Comparison of ENCODE assay signal across 27 mouse cellular contexts in the genomic region with DNA sequence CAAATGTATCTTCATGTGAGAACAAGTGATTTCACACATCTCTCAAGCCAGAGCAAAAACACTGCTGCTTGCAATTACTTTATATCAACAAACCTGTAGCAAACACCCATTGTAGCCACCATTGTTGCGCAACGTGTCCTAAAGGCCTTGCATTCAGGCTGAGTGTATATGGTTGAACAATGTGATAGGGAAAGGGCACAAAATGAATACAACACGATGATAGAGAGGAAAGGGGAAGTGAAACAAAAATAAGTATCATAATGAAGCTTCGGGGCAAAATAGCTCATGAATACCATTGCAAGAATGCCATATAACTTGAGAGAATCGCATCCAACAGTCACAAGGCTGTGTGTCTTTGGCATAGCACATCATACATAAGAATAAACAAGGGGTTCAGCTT.
DNase-seq lines count a peak whose midpoint lies in the region; ATAC-seq lines count a peak whose summit lies in the region.
"Had no signal": no experiment of that assay in that cellular context is flagged by ENCODE, and none has a peak within 500 bp of the region (broad histone marks: within the 10 kb centered on the region; RNA-seq: fewer than 3 reads in every experiment).

No protein-coding gene starts in this region.

- no peaks in the 10 kb centered on the region for H3K36me3 ChIP-seq in midbrain, embryonic 11.5 days (ENCODE audit: control insufficient read depth, insufficient read depth, low read length)
- no peaks in the 10 kb centered on the region for H3K36me3 ChIP-seq in midbrain, embryonic 10.5 days
- no peaks in the 10 kb centered on the region for H3K36me3 ChIP-seq in limb, embryonic 10.5 days
- H3K36me3 ChIP-seq: embryonic facial prominence, embryonic 12.5 days; embryonic facial prominence, embryonic 15.5 days; G1E; heart, embryonic 10.5 days; heart, embryonic 13.5 days had no signal

- DNase-seq in midbrain, embryonic 11.5 days (ENCODE audit: low spot score, missing footprints): peak; percentile 39
- no peak for DNase-seq in midbrain, embryonic 10.5 days (ENCODE audit: low spot score)
- peak; percentile 3 for DNase-seq in c-Kit-positive CD71-negative TER-119-negative erythroid progenitor cells, embryonic 14.5 days (ENCODE audit: low read depth)
- no peak for DNase-seq in embryo, embryonic 10 days (ENCODE audit: low spot score)
- no peak for DNase-seq in frontal cortex, adult 2 months (ENCODE audit: extremely low spot score in 1 of 2, low spot score in 1 of 2)
- no peak for DNase-seq in limb, embryonic 10.5 days (ENCODE audit: low spot score)
- DNase-seq: adrenal gland, postnatal 14 days; cerebellum, adult 11-12 months; cerebellum, adult 9-10 months; cerebellum, postnatal 14 days; forebrain, postnatal 0 days; gastrocnemius, postnatal 25 days; heart, adult 2 months; heart, postnatal 14 days; heart, postnatal 4 days had no signal

- 88% methylated on average over 5 of the region's 5 CpGs for WGBS in midbrain, embryonic 11.5 days
- WGBS in midbrain, embryonic 10.5 days: 89% methylated on average over 5 of the region's 5 CpGs
- 92% methylated on average over 5 of the region's 5 CpGs for WGBS in limb, embryonic 10.5 days

- H3K9me3 ChIP-seq in midbrain, embryonic 11.5 days (ENCODE audit: control insufficient read depth, low read length): no peaks in the 10 kb centered on the region
- no peaks in the 10 kb centered on the region for H3K9me3 ChIP-seq in midbrain, embryonic 10.5 days (replicated peaks)
- no peaks in the 10 kb centered on the region for H3K9me3 ChIP-seq in limb, embryonic 10.5 days (replicated peaks)
- H3K9me3 ChIP-seq: embryonic facial prominence, embryonic 12.5 days; embryonic facial prominence, embryonic 15.5 days; G1E; heart, embryonic 10.5 days; heart, embryonic 13.5 days had no signal

- H3K27ac ChIP-seq in midbrain, embryonic 11.5 days (ENCODE audit: low read depth, low read length): no peak overlapping the region
- H3K27ac ChIP-seq in midbrain, embryonic 10.5 days (replicated peaks): no peak overlapping the region
- H3K27ac ChIP-seq in limb, embryonic 10.5 days: no peak overlapping the region
- H3K27ac ChIP-seq: embryonic facial prominence, embryonic 12.5 days; embryonic facial prominence, embryonic 15.5 days; heart, adult 2 months; heart, embryonic 10.5 days; heart, embryonic 13.5 days; hindbrain, embryonic 14.5 days; hindbrain, postnatal 0 days had no signal

- H3K9ac ChIP-seq in midbrain, embryonic 11.5 days (ENCODE audit: low read length): no peak overlapping the region
- H3K9ac ChIP-seq: embryonic facial prominence, embryonic 12.5 days; embryonic facial prominence, embryonic 15.5 days; forebrain, postnatal 0 days; heart, embryonic 13.5 days; hindbrain, embryonic 14.5 days had no signal

- H3K4me1 ChIP-seq in midbrain, embryonic 11.5 days (ENCODE audit: control insufficient read depth, insufficient read depth, low read length): 0 out of 2 replicates have a peak, but pooled peaks cover 1% of the 10 kb centered on the region
- H3K4me1 ChIP-seq in midbrain, embryonic 10.5 days: peaks cover 13% of the 10 kb centered on the region
- H3K4me1 ChIP-seq in limb, embryonic 10.5 days: no peaks in the 10 kb centered on the region
- H3K4me1 ChIP-seq: embryonic facial prominence, embryonic 12.5 days; embryonic facial prominence, embryonic 15.5 days; heart, embryonic 10.5 days; heart, embryonic 13.5 days had no signal

- no peak for ATAC-seq in midbrain, embryonic 11.5 days (ENCODE audit: low FRiP score)
- peak; percentile 87 for ATAC-seq in megakaryocyte progenitor cell, adult 5-6 weeks (replicated peaks; ENCODE audit: poor library complexity)
- ATAC-seq: forebrain, embryonic 14.5 days; forebrain, postnatal 0 days; hindbrain, postnatal 0 days; inflammation-experienced regulatory T-cells, adult 6 months; intestine, embryonic 16.5 days; Patski had no signal

- no peak overlapping the region for H3K4me2 ChIP-seq in midbrain, embryonic 11.5 days
- H3K4me2 ChIP-seq: embryonic facial prominence, embryonic 12.5 days; embryonic facial prominence, embryonic 15.5 days; heart, embryonic 13.5 days; hindbrain, embryonic 14.5 days had no signal

- H3K27me3 ChIP-seq in midbrain, embryonic 11.5 days (ENCODE audit: control insufficient read depth, insufficient read depth, low read length): no peaks in the 10 kb centered on the region
- H3K27me3 ChIP-seq in midbrain, embryonic 10.5 days (ENCODE audit: low read depth, poor library complexity, severe bottlenecking): no peaks in the 10 kb centered on the region
- H3K27me3 ChIP-seq in limb, embryonic 10.5 days (ENCODE audit: low read depth, poor library complexity, severe bottlenecking): no peaks in the 10 kb centered on the region
- H3K27me3 ChIP-seq: embryonic facial prominence, embryonic 12.5 days; embryonic facial prominence, embryonic 15.5 days; heart, embryonic 13.5 days had no signal

- H3K4me3 ChIP-seq in midbrain, embryonic 11.5 days (ENCODE audit: low read depth, low read length): no peak overlapping the region
- no peak overlapping the region for H3K4me3 ChIP-seq in midbrain, embryonic 10.5 days
- H3K4me3 ChIP-seq in limb, embryonic 10.5 days: no peak overlapping the region
- H3K4me3 ChIP-seq: embryonic facial prominence, embryonic 12.5 days; embryonic facial prominence, embryonic 15.5 days; heart, adult 2 months; heart, embryonic 10.5 days; heart, embryonic 13.5 days had no signal

Comparison
In these comparisons a context has a peak if more than half of its experiments do, and no peak if none do; other contexts are left out.
1. DNase-seq: peak in midbrain, embryonic 11.5 days (single experiment) and c-Kit-positive CD71-negative TER-119-negative erythroid progenitor cells, embryonic 14.5 days (single experiment); none in midbrain, embryonic 10.5 days (single experiment), embryo, embryonic 10 days (single experiment), frontal cortex, adult 2 months (0 of 2) and limb, embryonic 10.5 days (single experiment).